Mouse (Mus musculus) embryonic facial prominence, embryonic 11.5 days (tissue): ENCODE measurements at regions not wholly inside any gene's neighbourhood (a gene's known extent, or its start where the extent isn't known, plus 50 kb on each side); places are given as distances from the start of the nearest gene placed in this dataset.

ENCODE experiments used
- ATAC-seq: fragments of 200-750 bp; cut with Nextera tagmentation; replicated peaks from 2 replicates; pipeline ENCODE4 v1.8.0; 2017; ENCODE audit warnings: low read depth; ENCODE audit not compliant: insufficient number of reproducible peaks, low FRiP score, low TSS enrichment
- DNase-seq: peaks from one replicate; pipeline ENCODE4 v3.0.0-alpha.2; 2015; ENCODE audit warnings: low spot score
- H3K27ac ChIP-seq: fragments of 300-500 bp; sonication (generic); replicated peaks from 2 replicates; pipeline ENCODE4 v1.5.1; 2014; ENCODE audit warnings: mild to moderate bottlenecking, low read depth, low read length, control low read depth
- H3K27me3 ChIP-seq: fragments of 300-500 bp; sonication (generic); 2 replicates; pipeline ENCODE4 v1.6.1; 2014; ENCODE audit warnings: mild to moderate bottlenecking, low read length, moderate library complexity, mixed read lengths; ENCODE audit not compliant: control insufficient read depth, insufficient read depth
- H3K36me3 ChIP-seq: fragments of 300-500 bp; sonication (generic); replicated peaks from 2 replicates; pipeline ENCODE4 v1.6.1; 2014; ENCODE audit warnings: low read depth, mild to moderate bottlenecking, low read length, moderate library complexity, mixed read lengths; ENCODE audit not compliant: control insufficient read depth, insufficient read depth
- H3K4me1 ChIP-seq: fragments of 300-500 bp; sonication (generic); 2 replicates; pipeline ENCODE4 v1.6.1; 2014; ENCODE audit warnings: low read length, mixed read lengths; ENCODE audit not compliant: control insufficient read depth, insufficient read depth
- H3K4me2 ChIP-seq: fragments of 300-500 bp; sonication (generic); 2 replicates; pipeline ENCODE4 v1.6.1; 2014; ENCODE audit warnings: low read depth, mild to moderate bottlenecking, control low read depth, low read length, moderate library complexity
- H3K4me3 ChIP-seq: fragments of 300-500 bp; sonication (generic); 2 replicates; pipeline ENCODE4 v1.5.1; 2014; ENCODE audit warnings: low read depth, low read length, control low read depth
- H3K9ac ChIP-seq: fragments of 300-500 bp; sonication (generic); replicated peaks from 2 replicates; pipeline ENCODE4 v1.6.1; 2014; ENCODE audit warnings: mild to moderate bottlenecking, control low read depth, low read length
- H3K9me3 ChIP-seq: fragments of 300-500 bp; sonication (generic); replicated peaks from 2 replicates; pipeline ENCODE4 v1.6.1; 2016; ENCODE audit warnings: mild to moderate bottlenecking, low read length, inconsistent platforms, mixed read lengths; ENCODE audit not compliant: control insufficient read depth
- WGBS: fragments of 180-500 bp; shearing (Covaris S2); extraction: QIAGEN DNeasy Blood & Tissue Kit; methylation state at CpG from one replicate; pipeline ENCODE4 v1.1.7; 2014; 5-methylcytosine and 5-hydroxymethylcytosine counted together

DNA sequence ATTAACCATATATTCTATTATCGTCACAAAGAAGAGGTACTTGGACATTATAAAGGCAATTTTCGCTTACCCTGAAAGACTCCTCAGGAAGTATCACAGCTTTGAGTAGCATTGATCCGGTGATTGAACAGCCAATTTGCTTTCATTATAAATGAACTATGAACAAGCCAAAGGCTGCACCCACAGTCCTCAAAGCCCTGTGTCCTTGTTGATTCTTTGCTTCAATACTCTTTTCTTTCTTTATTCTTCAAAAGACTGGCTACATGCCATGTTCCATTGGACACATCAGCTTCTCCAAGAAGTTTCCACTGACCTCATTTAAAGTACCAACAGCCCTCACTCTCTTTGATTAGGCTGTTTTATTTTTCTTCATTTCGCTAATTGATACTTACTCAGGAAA, 144.1 kb upstream of the Grm3 start:
- Histone ChIP-seq H3K36me3 (no peaks in the 10 kb centered on the region), H3K27ac (no peak overlapping the region), H3K9ac (no peak overlapping the region), H3K9me3 (no peaks in the 10 kb centered on the region), H3K4me1 (no peaks in the 10 kb centered on the region), H3K27me3 (no peaks in the 10 kb centered on the region), H3K4me3 (no peak overlapping the region), H3K4me2 (no peak overlapping the region)
- DNase-seq = no peak
- 81% methylated on average over 4 of the region's 4 CpGs for WGBS
- no peak for ATAC-seq

DNA sequence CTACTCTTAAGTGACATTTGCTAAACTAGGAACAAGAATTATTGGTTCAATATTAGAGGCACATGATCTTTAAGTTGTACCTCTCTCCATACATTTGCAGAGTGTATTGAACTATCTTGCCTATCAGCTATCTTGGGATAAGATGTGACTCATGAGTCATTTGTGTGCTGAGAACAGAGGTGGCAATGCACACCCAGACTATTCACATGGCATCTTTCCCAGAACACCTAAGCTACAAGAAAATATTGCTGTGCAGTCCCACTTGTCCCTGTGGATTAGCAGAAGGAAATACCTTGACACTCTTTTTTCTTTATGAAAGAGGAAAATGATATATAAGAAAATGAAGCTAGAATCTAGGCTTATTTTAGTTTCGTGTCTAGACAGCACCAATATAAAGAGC, 104.8 kb upstream of the Grm3 start:
- no peaks in the 10 kb centered on the region for H3K9me3 ChIP-seq
- no peak overlapping the region for H3K27ac ChIP-seq
- DNase-seq (no peak), ATAC-seq (no peak)
- no peak overlapping the region for H3K9ac ChIP-seq
- no peaks in the 10 kb centered on the region for H3K36me3 ChIP-seq
- H3K4me2 ChIP-seq = no peak overlapping the region
- WGBS = 80% methylated on average over 1 of the region's 1 CpGs
- H3K27me3 ChIP-seq = no peaks in the 10 kb centered on the region
- no peaks in the 10 kb centered on the region for H3K4me1 ChIP-seq
- H3K4me3 ChIP-seq = no peak overlapping the region

DNA sequence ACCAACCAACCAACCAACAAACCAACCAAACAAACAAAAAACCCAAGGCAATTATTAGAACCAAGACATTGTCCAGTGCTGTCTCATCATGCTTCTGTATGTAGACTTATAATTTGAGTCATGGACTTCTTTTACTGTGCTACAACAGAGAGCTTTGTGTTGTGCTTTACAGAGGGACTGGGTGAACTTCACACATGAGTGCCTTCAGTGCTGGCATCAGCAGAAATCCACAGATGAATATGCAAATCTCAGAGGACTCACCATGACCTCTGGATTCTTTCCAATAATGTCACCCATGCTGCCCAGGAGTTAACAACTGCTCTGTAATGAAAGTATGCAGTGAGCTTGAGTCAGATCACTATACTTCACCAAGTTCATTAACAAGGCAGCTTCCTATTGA, 76.7 kb upstream of the Grm3 start:
- Histone ChIP-seq H3K27me3 (no peaks in the 10 kb centered on the region), H3K36me3 (no peaks in the 10 kb centered on the region), H3K9ac (no peak overlapping the region), H3K4me2 (no peak overlapping the region), H3K4me1 (no peaks in the 10 kb centered on the region), H3K27ac (no peak overlapping the region), H3K4me3 (no peak overlapping the region), H3K9me3 (no peaks in the 10 kb centered on the region)
- DNase-seq = no peak
- no peak for ATAC-seq

DNA sequence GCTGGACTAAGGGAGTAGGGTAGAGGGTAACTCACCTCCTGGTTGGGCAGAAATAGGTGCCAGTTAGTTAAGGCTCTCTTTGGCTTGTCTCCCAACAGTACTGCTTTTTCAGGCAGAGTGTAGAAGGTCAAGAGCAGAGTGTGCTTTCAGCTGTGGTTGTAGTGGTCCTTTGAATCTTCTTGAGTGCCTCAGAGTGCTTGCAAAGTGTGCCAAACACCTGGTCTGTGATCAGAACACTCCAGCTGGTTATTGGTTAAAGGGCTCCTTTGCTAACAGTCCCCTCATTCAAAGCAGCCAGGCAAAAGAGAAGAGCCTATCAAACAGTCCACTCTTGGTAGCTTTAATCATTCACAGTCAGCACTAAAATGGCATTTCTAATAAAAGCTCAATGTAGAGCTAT, 56.1 kb upstream of the Grm3 start:
- Histone ChIP-seq H3K27ac (no peak overlapping the region), H3K4me3 (no peak overlapping the region), H3K27me3 (no peaks in the 10 kb centered on the region), H3K36me3 (no peaks in the 10 kb centered on the region), H3K9ac (no peak overlapping the region), H3K4me2 (no peak overlapping the region), H3K4me1 (no peaks in the 10 kb centered on the region), H3K9me3 (no peaks in the 10 kb centered on the region)
- DNase-seq (no peak), ATAC-seq (no peak)
